Mouse (Mus musculus) intestine, embryonic 15.5 days (tissue): ENCODE measurements around the gene Ptprg. TPM values are rescaled to one million over a fixed set of nuclear protein-coding genes. Genes with fewer than 3 reads are reported as not detected.

ENCODE experiments used
- ATAC-seq: fragments of 200-750 bp; cut with Nextera tagmentation; 2 replicates; pipeline ENCODE4 v1.8.0; 2017; ENCODE audit warnings: moderate TSS enrichment, moderate library complexity
- H3K27ac ChIP-seq: fragments of 300-500 bp; sonication (generic); 2 replicates; pipeline ENCODE4 v1.5.1; 2015; ENCODE audit warnings: mild to moderate bottlenecking, inconsistent platforms
- H3K27me3 ChIP-seq: fragments of 300-500 bp; sonication (generic); replicated peaks from 2 replicates; pipeline ENCODE4 v1.6.1; 2015; ENCODE audit warnings: inconsistent platforms
- H3K36me3 ChIP-seq: fragments of 300-500 bp; sonication (generic); 2 replicates; pipeline ENCODE4 v1.6.1; 2015; ENCODE audit warnings: inconsistent platforms
- H3K4me1 ChIP-seq: fragments of 300-500 bp; sonication (generic); replicated peaks from 2 replicates; pipeline ENCODE4 v1.6.1; 2015; ENCODE audit warnings: inconsistent platforms
- H3K4me2 ChIP-seq: fragments of 300-500 bp; sonication (generic); replicated peaks from 2 replicates; pipeline ENCODE4 v1.6.1; 2015; ENCODE audit warnings: mild to moderate bottlenecking, inconsistent platforms
- H3K4me3 ChIP-seq: fragments of 300-500 bp; sonication (generic); replicated peaks from 2 replicates; pipeline ENCODE4 v1.5.1; 2015; ENCODE audit warnings: inconsistent platforms
- H3K9ac ChIP-seq: fragments of 300-500 bp; sonication (generic); 2 replicates; pipeline ENCODE4 v1.6.1; 2015; ENCODE audit warnings: inconsistent platforms
- H3K9me3 ChIP-seq: fragments of 300-500 bp; sonication (generic); 2 replicates; pipeline ENCODE4 v1.6.1; 2016; ENCODE audit warnings: inconsistent platforms
- WGBS: fragments of 180-500 bp; shearing (Covaris S2); methylation state at CpG from one replicate; pipeline ENCODE4 v1.1.7; 2015; 5-methylcytosine and 5-hydroxymethylcytosine counted together
- polyA plus RNA-seq: library from polyadenylated mRNA; unstranded; fragments of >200 nt; fragmentation: Nextera tagmentation; extraction: Ambion mirVana; gene quantifications from 2 replicates; pipeline ENCODE4 v1.2.1, GENCODE M21; 2015

Gene Ptprg
- polyA plus RNA-seq, 1 experiment from 2014 or later, result 18.7 TPM

GRCm38 (mm10) chr14:11572395-11572784, 19.1 kb downstream of the Ptprg start:
- Histone ChIP-seq H3K36me3 (no peaks in the 10 kb centered on the region), H3K27me3 (no peaks in the 10 kb centered on the region), H3K4me3 (no peak overlapping the region), H3K9ac (no peak overlapping the region), H3K9me3 (no peaks in the 10 kb centered on the region), H3K4me1 (0 out of 2 replicates have a peak, but pooled peaks cover 3% of the 10 kb centered on the region), H3K4me2 (no peak overlapping the region), H3K27ac (no peak overlapping the region)
- 89% methylated on average over 2 of the region's 2 CpGs for WGBS
- ATAC-seq, result no peak

- no peaks in the 10 kb centered on the region for H3K9me3 ChIP-seq
- no peak for ATAC-seq
- H3K9ac ChIP-seq, result no peak overlapping the region
- no peaks in the 10 kb centered on the region for H3K36me3 ChIP-seq
- WGBS, result 68% methylated on average over 5 of the region's 5 CpGs
- no peaks in the 10 kb centered on the region for H3K27me3 ChIP-seq
- H3K4me1 ChIP-seq, result peaks cover 6% of the 10 kb centered on the region; the same call in 1 of the 2 replicates
- no peak overlapping the region for H3K4me3 ChIP-seq
- H3K27ac ChIP-seq, result no peak overlapping the region
- no peak overlapping the region for H3K4me2 ChIP-seq
Measured at GRCm38 (mm10) chr14:11573710-11574109, 20.4 kb downstream of the Ptprg start.

GRCm38 (mm10) chr14:11577276-11577909, 24.1 kb downstream of the Ptprg start:
- no peak overlapping the region for H3K4me3 ChIP-seq
- no peaks in the 10 kb centered on the region for H3K27me3 ChIP-seq
- H3K9me3 ChIP-seq, result no peaks in the 10 kb centered on the region
- H3K4me2 ChIP-seq, result no peak overlapping the region
- ATAC-seq, result no peak
- no peaks in the 10 kb centered on the region for H3K36me3 ChIP-seq
- H3K4me1 ChIP-seq, result peaks cover 3% of the 10 kb centered on the region; the same call in 1 of the 2 replicates
- 40% methylated on average over 9 of the region's 9 CpGs for WGBS
- no peak overlapping the region for H3K27ac ChIP-seq
- no peak overlapping the region for H3K9ac ChIP-seq

- Histone ChIP-seq H3K27me3 (no peaks in the 10 kb centered on the region), H3K4me1 (peaks cover 3% of the 10 kb centered on the region; the same call in 1 of the 2 replicates), H3K27ac (no peak overlapping the region), H3K4me2 (no peak overlapping the region), H3K9me3 (no peaks in the 10 kb centered on the region), H3K9ac (no peak overlapping the region), H3K36me3 (no peaks in the 10 kb centered on the region), H3K4me3 (no peak overlapping the region)
- no peak for ATAC-seq
- WGBS, result 69% methylated on average over 8 of the region's 8 CpGs
Measured at GRCm38 (mm10) chr14:11577910-11578309, 24.6 kb downstream of the Ptprg start.

GRCm38 (mm10) chr14:11578492-11578967, 25.2 kb downstream of the Ptprg start:
- H3K9me3 ChIP-seq, result no peaks in the 10 kb centered on the region
- no peak overlapping the region for H3K27ac ChIP-seq
- H3K9ac ChIP-seq, result no peak overlapping the region
- H3K27me3 ChIP-seq, result no peaks in the 10 kb centered on the region
- WGBS, result 28% methylated on average over 6 of the region's 6 CpGs
- no peaks in the 10 kb centered on the region for H3K36me3 ChIP-seq
- ATAC-seq, result peak; percentile 81
- H3K4me1 ChIP-seq, result peaks cover 3% of the 10 kb centered on the region; the same call in 1 of the 2 replicates
- H3K4me2 ChIP-seq, result no peak overlapping the region
- no peak overlapping the region for H3K4me3 ChIP-seq

- H3K27ac ChIP-seq, result no peak overlapping the region
- no peaks in the 10 kb centered on the region for H3K27me3 ChIP-seq
- no peak for ATAC-seq
- peaks cover 3% of the 10 kb centered on the region; the same call in 1 of the 2 replicates for H3K4me1 ChIP-seq
- 63% methylated on average over 1 of the region's 1 CpGs for WGBS
- no peaks in the 10 kb centered on the region for H3K9me3 ChIP-seq
- no peaks in the 10 kb centered on the region for H3K36me3 ChIP-seq
- H3K4me2 ChIP-seq, result no peak overlapping the region
- no peak overlapping the region for H3K4me3 ChIP-seq
- no peak overlapping the region for H3K9ac ChIP-seq
Measured at GRCm38 (mm10) chr14:11579950-11580349, 26.6 kb downstream of the Ptprg start.

GRCm38 (mm10) chr14:11584263-11584662, 30.9 kb downstream of the Ptprg start:
- no peak overlapping the region for H3K9ac ChIP-seq
- no peaks in the 10 kb centered on the region for H3K27me3 ChIP-seq
- 76% methylated on average over 6 of the region's 6 CpGs for WGBS
- H3K4me3 ChIP-seq, result no peak overlapping the region
- no peak for ATAC-seq
- H3K27ac ChIP-seq, result no peak overlapping the region
- H3K9me3 ChIP-seq, result no peaks in the 10 kb centered on the region
- H3K4me1 ChIP-seq, result no peaks in the 10 kb centered on the region
- no peak overlapping the region for H3K4me2 ChIP-seq
- no peaks in the 10 kb centered on the region for H3K36me3 ChIP-seq

- Histone ChIP-seq H3K9me3 (no peaks in the 10 kb centered on the region), H3K27me3 (no peaks in the 10 kb centered on the region), H3K4me1 (no peaks in the 10 kb centered on the region), H3K4me2 (no peak overlapping the region), H3K27ac (no peak overlapping the region), H3K4me3 (no peak overlapping the region), H3K9ac (no peak overlapping the region), H3K36me3 (no peaks in the 10 kb centered on the region)
- peak; percentile 43 for ATAC-seq
- 74% methylated on average over 5 of the region's 5 CpGs for WGBS
Measured at GRCm38 (mm10) chr14:11584929-11585633, 31.7 kb downstream of the Ptprg start.

- Histone ChIP-seq H3K4me1 (peaks cover 3% of the 10 kb centered on the region; the same call in 1 of the 2 replicates), H3K4me3 (no peak overlapping the region), H3K36me3 (no peaks in the 10 kb centered on the region), H3K4me2 (no peak overlapping the region), H3K9ac (no peak overlapping the region), H3K9me3 (no peaks in the 10 kb centered on the region), H3K27me3 (no peaks in the 10 kb centered on the region), H3K27ac (no peak overlapping the region)
- 78% methylated on average over 8 of the region's 8 CpGs for WGBS
- ATAC-seq, result no peak
Measured at GRCm38 (mm10) chr14:11590387-11590786, 37.1 kb downstream of the Ptprg start.

GRCm38 (mm10) chr14:11592650-11593049, 39.3 kb downstream of the Ptprg start:
- 42% methylated on average over 2 of the region's 2 CpGs for WGBS

GRCm38 (mm10) chr14:11594336-11594735, 41.0 kb downstream of the Ptprg start:
- 78% methylated on average over 5 of the region's 5 CpGs for WGBS
- H3K4me1 ChIP-seq, result peaks cover 3% of the 10 kb centered on the region; the same call in 1 of the 2 replicates
- no peaks in the 10 kb centered on the region for H3K9me3 ChIP-seq
- ATAC-seq, result no peak
- no peaks in the 10 kb centered on the region for H3K36me3 ChIP-seq
- H3K27me3 ChIP-seq, result no peaks in the 10 kb centered on the region
- H3K27ac ChIP-seq, result no peak overlapping the region
- H3K4me3 ChIP-seq, result no peak overlapping the region
- no peak overlapping the region for H3K4me2 ChIP-seq
- H3K9ac ChIP-seq, result no peak overlapping the region

More at GRCm38 (mm10) chr14:11592650-11593049, 39.3 kb downstream of the Ptprg start:
- no peaks in the 10 kb centered on the region for H3K36me3 ChIP-seq
- no peak overlapping the region for H3K27ac ChIP-seq
- H3K4me2 ChIP-seq, result no peak overlapping the region
- no peak overlapping the region for H3K9ac ChIP-seq
- H3K9me3 ChIP-seq, result no peaks in the 10 kb centered on the region
- H3K27me3 ChIP-seq, result no peaks in the 10 kb centered on the region
- H3K4me1 ChIP-seq, result peaks cover 3% of the 10 kb centered on the region; the same call in 1 of the 2 replicates
- no peak overlapping the region for H3K4me3 ChIP-seq
- peak; percentile 63; the same call in 1 of the 2 replicates for ATAC-seq

- Histone ChIP-seq H3K4me3 (no peak overlapping the region), H3K4me1 (no peaks in the 10 kb centered on the region), H3K27me3 (no peaks in the 10 kb centered on the region), H3K9me3 (no peaks in the 10 kb centered on the region), H3K4me2 (no peak overlapping the region), H3K27ac (no peak overlapping the region), H3K9ac (no peak overlapping the region), H3K36me3 (no peaks in the 10 kb centered on the region)
- no peak for ATAC-seq
- 61% methylated on average over 8 of the region's 8 CpGs for WGBS
Measured at GRCm38 (mm10) chr14:11604133-11604865, 51.0 kb downstream of the Ptprg start.
